Mouse (Mus musculus) C2C12 (cell line): ENCODE results near the gene Armh4.

ENCODE experiments used
- CTCF ChIP-seq: IDR thresholded peaks from one replicate; pipeline ENCODE4 v1.5.1; 2011; ENCODE audit not compliant: control insufficient read depth, insufficient read depth, insufficient read length
- USF1 ChIP-seq: IDR thresholded peaks from one replicate; pipeline ENCODE4 v1.6.1; 2011; ENCODE audit warnings: low read depth, mild to moderate bottlenecking, control low read depth, moderate library complexity

DNA sequence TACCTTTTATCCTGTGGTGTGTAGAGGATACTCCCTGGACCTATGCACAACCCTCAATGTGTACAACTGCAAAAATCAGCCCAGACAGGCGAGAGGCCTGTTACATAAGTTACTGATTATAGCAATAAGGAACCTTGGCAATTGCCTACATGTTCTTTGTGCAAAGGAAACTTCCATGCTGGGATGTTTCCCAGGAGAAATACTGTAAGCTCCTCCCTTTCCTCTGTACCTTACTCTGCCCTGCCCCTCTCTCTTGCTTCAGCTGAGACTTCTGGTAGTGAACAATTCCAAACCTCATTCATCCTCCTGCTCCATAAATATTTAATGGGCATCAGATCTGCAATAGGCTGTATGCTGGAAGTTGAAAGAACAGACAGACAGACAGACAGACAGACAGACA is 145.8 kb downstream of the Armh4 start:
- TF ChIP-seq CTCF (no peak), USF1 (no peak)
